Mouse (Mus musculus) MEL (cell line): Measurements from ENCODE around the gene Zfp865.

Experiments used
- BHLHE40 ChIP-seq: IDR thresholded peaks from 2 replicates; pipeline ENCODE4 v1.6.1; 2012; ENCODE audit warnings: low read depth, mild to moderate bottlenecking, inconsistent platforms, low read length, improper control_type of control experiment, borderline replicate concordance
- CHD2 ChIP-seq: IDR thresholded peaks from 2 replicates; pipeline ENCODE4 v1.6.1; 2011; ENCODE audit warnings: low read length, improper control_type of control experiment
- CTCF ChIP-seq, 3 experiments: IDR thresholded peaks in 2 of 3; conservative IDR thresholded peaks in 1 of 3; 2 replicates each; pipeline ENCODE4 v1.5.1; 2011 to 2012; ENCODE audit warnings: low read length in 3 of 3, low read depth in 2 of 3, mild to moderate bottlenecking in 2 of 3, improper control_type of control experiment in 1 of 3, inconsistent platforms in 1 of 3, mixed read lengths in 1 of 3, moderate library complexity in 1 of 3; ENCODE audit not compliant: control insufficient read depth in 1 of 3, insufficient read depth in 1 of 3, poor library complexity in 1 of 3, severe bottlenecking in 1 of 3
- EP300 ChIP-seq, 2 experiments: IDR thresholded peaks; 2 replicates each; pipeline ENCODE4 v1.6.1; 2011; ENCODE audit warnings: improper control_type of control experiment in 2 of 2, low read length in 2 of 2, low read depth in 1 of 2, mild to moderate bottlenecking in 1 of 2
- HCFC1 ChIP-seq: IDR thresholded peaks from 2 replicates; pipeline ENCODE4 v1.6.1; 2012; ENCODE audit warnings: low read depth, mild to moderate bottlenecking, inconsistent platforms, low read length, improper control_type of control experiment, moderate library complexity
- JUND ChIP-seq: IDR thresholded peaks from 2 replicates; pipeline ENCODE4 v1.6.1; 2011; ENCODE audit warnings: low read depth, mild to moderate bottlenecking, improper control_type of control experiment, low read length
- MAFK ChIP-seq: IDR thresholded peaks from 2 replicates; pipeline ENCODE4 v1.6.1; 2011; ENCODE audit warnings: low read depth, mild to moderate bottlenecking, low read length, improper control_type of control experiment, borderline replicate concordance
- POLR2A ChIP-seq, 2 experiments: IDR thresholded peaks; 2 replicates each; pipeline ENCODE4 v1.6.1; 2011 to 2012; ENCODE audit warnings: low read length in 2 of 2, mild to moderate bottlenecking in 2 of 2, control low read depth in 1 of 2, improper control_type of control experiment in 1 of 2, low read depth in 1 of 2, moderate library complexity in 1 of 2; ENCODE audit not compliant: control insufficient read depth in 1 of 2, insufficient read depth in 1 of 2, poor library complexity in 1 of 2
- ZC3H11A ChIP-seq: IDR thresholded peaks from 2 replicates; pipeline ENCODE4 v1.6.1; 2012; ENCODE audit warnings: low read depth, mild to moderate bottlenecking, inconsistent platforms, low read length, improper control_type of control experiment

GRCm38 (mm10) chr7:5044981-5045380 lies 24.8 kb downstream of the Zfp865 start:
- TF ChIP-seq EP300 (IDR thresholded peaks at IDR 0.05; ENCODE audit: low read depth in 1 of 2, low read length in 2 of 2), result peak in 1 of 2 experiments; percentile 17; a peak in 1 of 4 replicates
- TF ChIP-seq JUND, result no peak
- TF ChIP-seq BHLHE40, result no peak
- TF ChIP-seq CTCF (IDR thresholded peaks at IDR 0.05 in 2 of 3, conservative IDR thresholded peaks at IDR 0.05 in 1 of 3; ENCODE audit: control insufficient read depth in 1 of 3, insufficient read depth in 1 of 3, low read depth in 2 of 3, low read length in 3 of 3, poor library complexity in 1 of 3, severe bottlenecking in 1 of 3), result no peak
- TF ChIP-seq POLR2A (IDR thresholded peaks at IDR 0.05; ENCODE audit: control insufficient read depth in 1 of 2, insufficient read depth in 1 of 2, low read depth in 1 of 2, low read length in 2 of 2, poor library complexity in 1 of 2), result no peak
- no peak for TF ChIP-seq CHD2
- TF ChIP-seq HCFC1, result no peak
- no peak for TF ChIP-seq ZC3H11A
- no peak for TF ChIP-seq MAFK
